Mouse (Mus musculus) cerebellum, adult (tissue): Measurements from ENCODE around the gene Arpc1a.
"Not testable (repeated sequence)": the region's sequence is repeated elsewhere in the genome, so short reads cannot be mapped to it uniquely, and the experiment has no call there.

ENCODE experiments used
- ATAC-seq: cut with Nextera tagmentation; 2 replicates; pipeline ENCODE4 v1.9.2; 2017; ENCODE audit warnings: mild to moderate bottlenecking, moderate library complexity, mixed read lengths; ENCODE audit not compliant: insufficient number of reproducible peaks, low FRiP score, low TSS enrichment

The Arpc1a gene

DNA sequence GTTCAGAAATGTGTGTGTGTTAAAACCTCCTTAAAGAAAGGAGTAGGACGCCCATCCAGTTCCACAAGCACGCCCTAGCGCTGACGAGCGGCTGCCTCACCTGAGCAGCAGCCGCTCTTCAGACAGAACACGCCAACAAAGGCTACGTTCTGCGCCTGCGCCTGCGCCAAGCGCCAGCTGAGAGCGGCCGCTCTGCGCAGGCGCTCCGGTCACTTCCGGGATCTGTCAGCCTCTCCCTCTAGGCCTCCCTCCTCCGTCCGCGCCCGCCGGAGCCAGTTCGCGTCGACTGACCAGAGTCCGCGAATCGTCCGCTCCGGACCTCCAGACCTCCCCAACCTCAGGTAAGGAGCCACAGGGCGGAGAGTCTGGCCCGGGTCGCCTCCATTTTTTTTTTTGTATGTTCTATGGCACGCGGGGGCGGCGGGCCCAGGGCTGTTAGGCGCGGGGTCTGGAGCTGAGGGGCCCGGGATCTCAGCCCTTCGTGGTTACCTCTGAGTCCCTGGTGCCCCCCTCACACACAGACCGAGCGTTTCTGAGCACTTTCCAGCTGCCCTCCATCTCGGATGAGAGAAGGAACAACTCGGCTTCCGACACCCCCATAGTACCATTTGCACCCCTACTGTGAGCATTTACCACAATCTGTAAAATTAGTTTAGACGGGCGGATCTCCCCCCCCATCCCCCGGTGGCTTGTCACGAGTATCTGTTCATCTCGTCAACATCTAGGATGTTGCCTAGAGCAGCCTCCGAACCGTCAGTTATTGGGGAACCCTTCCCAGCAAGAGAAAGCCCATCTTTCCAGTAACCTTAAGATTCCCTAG lies at the start of gene Arpc1a, which contains the start of gene Kpna7:
Arpc1a (plus strand) TSS at position 199 of the 820 bp plus-strand sequence.
Kpna7 (minus strand) TSS at position 399 of the 820 bp plus-strand sequence.
- peak; percentile 96 for ATAC-seq

DNA sequence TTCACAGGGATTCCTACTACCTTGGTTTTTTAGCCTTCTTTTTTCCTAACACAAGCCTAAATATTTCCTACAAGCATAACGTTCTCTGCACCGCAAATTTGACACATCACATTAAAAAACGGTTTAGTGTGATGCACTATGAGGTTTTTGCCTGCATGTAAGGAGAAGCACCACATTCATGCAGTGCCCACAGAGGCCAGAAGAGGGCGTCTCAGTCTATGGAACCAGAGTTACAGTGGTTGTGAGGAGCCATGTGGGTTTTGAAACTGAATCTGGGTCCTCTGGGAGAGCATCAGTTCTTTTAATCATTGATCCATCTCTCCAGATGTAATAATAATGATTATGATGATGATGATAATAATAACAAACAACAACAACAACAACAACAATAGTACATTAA lies 42.0 kb upstream of the Arpc1a start:
- no peak for ATAC-seq

DNA sequence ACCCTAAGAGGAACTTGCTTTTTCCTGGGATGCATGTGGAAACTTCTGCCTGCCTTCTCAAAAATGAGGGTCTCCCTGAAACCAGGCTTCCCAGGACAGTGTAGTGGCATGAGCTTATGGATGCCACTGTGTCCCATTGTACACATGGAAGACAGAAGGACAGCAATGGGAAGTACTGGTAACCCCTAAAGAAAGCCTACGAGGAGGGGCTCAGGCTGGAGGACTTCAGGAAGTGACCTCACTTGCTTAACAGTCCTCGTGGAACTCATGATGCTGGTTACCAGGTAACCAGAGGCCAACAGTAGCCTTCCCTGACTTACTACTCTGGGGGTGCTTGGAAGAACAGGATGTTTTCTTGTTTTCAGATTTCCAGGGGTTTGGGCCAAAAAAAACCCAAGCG lies 40.9 kb upstream of the Arpc1a start, which contains the start of gene 1700018F24Rik:
1700018F24Rik (plus strand) TSS at position 301 of the 400 bp plus-strand sequence.
- ATAC-seq, result not testable (repeated sequence)

DNA sequence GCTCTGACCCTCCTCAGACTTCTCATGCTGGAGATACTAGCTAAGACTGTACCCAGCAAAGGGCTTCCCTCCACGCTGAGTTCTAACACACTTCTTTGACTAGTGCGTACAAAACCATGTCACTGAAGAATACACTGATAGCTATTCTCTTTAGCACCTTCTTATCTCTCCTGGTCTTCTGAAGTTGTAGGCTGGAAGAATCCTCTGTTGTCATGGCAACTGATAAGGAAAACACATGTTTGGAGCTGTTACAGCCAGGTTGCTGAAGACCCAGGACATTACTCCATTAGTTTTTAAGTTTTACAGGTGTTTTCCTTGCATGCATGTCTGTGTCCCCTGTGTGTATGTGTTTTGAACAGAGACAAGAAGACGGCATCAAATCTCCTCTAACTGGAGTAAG lies 29.4 kb upstream of the Arpc1a start:
- not testable (repeated sequence) for ATAC-seq

DNA sequence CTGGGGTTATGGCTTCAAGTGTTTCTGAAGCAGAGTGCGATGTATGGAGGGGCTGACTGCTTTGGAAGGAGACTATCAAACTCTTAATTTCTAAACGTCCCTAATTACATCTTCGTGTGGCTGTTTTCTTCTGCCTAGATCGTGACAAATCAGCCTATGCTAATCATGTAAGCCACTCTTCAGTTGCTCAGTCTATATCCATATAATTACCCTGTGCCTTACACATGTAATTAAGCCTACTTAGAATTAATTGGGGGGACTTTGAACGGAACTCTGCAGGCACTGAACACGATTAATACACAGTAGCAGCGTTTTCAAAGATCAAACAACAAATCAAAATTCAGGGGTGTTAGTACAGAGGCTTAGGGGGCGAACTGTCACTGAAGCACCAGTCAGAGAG lies 25.7 kb upstream of the Arpc1a start:
- no peak for ATAC-seq

DNA sequence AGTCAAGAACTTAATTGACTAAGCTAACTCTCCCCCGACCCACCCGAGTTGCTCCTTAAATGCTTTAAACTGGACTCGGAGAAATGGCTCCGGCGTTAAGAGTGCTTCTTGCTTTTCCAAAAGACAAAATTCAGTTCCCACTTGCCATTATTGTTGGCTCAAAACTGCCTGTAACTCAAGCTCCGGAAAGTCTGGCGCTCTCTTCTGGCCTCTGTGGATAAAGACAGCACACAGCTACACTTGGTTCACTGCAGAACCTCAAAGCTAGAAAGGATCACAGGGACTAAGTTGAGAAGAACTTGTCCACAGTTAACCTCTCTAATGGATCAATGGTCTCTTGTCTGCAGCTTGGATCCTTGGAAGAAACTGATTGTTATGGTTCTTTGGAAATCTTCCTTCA lies 24.9 kb upstream of the Arpc1a start:
- ATAC-seq, result no peak

DNA sequence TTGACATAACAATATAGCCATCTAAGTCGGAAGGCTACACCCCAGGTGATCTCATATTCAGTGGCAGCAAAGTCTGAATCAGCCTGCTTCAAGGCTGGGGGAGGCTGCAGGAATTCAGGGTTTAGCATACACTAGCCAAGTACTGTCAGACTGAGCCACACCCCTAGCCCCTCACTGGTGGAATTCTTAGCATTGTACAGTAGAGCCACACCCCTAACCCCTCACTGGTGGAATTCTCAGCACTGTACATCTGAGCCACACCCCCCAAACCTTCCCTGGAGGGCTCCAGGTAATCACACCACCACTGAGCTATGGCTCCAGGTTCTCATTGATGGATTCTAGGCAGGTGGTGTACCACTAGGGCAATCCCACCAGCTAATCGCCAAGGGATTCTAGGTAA lies 24.1 kb upstream of the Arpc1a start:
- ATAC-seq, result no peak

DNA sequence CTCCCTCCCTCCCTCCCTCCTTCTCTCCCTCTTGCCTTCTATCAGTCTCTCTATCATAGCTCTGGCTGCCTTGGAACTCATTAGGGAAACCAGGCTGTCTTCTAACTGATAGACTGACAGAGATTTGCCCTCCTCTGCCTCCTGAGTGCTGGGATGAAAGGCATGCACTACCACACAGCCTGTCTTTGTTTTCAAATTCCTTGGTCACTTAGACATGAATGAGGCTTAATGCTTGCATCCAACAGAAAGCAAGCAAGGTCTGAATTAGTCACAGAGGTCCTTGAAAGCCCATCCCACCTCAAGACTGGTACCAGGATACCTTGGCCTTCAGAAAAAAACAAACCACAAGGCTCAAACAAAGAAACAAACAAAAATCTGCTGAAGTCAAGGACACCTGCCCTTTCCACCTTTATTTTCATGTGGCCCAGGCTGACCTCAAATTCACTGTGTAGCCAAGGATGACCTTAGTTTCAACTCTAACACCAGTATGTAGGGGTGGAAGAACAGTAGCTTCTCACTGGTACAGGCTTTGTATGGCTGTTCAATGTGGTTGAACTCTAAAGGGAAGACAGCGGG lies 18.8 kb upstream of the Arpc1a start:
- ATAC-seq, result no peak

DNA sequence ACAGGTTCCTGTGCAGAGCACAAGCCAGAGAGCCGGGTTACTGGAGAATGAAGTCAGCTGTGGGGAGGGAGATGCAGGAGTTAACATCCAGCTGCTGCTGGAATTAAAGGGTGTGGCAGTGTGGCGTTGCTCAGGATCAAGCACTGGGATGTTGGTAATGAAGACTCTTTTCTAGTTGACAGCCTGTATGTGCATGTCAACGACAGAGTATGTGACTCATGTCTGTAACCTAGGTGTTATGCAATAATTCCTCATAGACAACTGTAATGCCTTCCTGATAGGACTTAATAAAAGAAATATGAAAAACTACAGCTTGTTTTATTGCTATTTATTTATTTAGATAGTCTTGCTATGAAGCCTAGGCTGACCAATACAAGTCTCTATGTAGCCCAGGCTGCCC lies 14.8 kb upstream of the Arpc1a start:
- ATAC-seq, result no peak

DNA sequence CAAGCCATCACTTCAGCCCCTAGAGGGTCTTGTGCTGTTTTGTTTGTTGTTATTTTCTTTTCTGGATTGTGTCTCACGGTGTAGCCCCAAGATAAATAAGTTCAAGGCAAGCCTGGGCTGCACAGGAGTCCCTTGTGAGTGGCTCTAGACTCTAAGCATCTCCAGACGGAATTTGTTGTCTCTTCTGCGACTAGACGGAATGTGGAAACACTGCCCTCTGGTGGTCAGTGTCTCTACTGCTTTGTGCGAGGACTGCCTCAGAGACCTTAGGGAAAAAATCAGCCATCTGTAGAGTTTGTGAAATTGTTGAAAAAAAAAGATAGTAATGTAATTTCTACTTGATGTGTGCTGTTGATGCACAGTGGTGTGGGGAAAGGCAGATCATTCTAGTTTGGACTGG lies 13.9 kb upstream of the Arpc1a start:
- ATAC-seq, result peak; percentile 45; the same call in 1 of the 2 replicates

DNA sequence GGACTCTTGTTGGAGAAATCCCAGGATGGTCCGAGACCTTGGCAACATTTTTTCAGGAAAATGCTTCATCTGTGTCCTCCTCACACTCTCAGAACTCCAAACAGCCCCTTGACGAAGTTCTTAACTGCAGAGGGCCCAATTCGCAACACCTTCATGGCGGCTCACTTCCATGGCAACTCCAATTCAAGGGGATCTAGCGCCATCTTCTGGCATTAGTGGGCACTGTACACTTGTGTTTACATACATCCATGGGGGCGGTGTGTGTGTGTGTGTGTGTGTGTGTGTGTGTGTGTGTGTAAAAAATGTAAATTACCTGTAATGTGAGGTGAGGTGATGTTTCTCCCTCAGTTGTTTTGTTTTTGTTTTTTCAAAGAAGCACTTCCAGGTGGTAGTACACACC lies 12.3 kb upstream of the Arpc1a start:
- ATAC-seq, result no peak

DNA sequence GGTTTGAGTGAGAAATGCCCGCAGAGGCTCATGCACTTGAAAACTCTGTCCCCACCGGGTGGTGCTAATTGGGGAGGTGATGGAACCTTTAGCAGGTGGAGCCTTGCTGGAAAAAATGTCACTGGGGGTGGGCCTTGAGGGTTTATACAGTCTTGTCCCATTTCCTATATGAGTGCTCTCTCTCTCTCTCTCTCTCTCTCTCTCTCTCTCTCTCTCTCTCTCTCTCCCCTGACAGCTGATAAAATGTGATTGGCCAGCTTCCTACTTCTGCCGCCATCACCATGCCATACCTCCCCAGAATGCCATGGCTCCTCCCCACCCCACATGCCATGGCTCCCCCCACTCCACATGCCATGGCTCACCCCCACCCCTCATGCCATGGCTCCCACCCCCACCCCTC lies 8.5 kb upstream of the Arpc1a start:
- ATAC-seq, result no peak

DNA sequence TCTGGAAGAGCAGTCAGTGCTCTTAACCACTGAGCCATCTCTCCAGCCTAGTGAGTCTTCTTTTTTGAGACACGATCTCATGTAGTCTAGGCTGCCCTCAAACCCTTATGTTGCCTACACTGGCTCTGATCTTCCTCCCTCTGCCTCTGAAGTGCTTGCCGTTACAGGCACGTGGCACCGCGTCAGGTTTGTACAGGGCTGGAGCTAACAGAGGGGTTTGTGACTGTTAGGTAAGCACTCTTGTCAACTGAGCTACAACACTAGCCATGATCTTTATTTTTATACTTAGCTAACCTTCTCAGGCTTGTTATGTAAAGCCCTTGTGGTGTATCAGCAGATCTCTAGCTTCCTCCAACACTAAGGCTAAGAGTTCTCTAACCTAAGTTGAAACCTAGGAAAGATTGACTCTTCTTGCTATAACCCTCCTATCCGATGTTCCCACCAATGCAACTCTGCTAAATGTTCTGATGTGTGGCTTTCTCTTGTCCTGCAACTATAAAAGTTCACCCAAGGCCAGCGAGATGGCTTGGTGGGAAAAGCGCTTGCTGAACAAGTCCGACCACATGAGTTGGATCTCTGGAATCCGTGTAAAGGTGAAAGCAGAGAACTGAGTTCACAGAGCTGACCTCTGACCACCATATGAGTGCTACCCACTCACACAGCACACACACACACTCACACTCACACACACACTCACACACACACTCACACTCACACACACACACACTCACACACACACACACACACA lies 1.6 kb upstream of the Arpc1a start:
- no peak for ATAC-seq

DNA sequence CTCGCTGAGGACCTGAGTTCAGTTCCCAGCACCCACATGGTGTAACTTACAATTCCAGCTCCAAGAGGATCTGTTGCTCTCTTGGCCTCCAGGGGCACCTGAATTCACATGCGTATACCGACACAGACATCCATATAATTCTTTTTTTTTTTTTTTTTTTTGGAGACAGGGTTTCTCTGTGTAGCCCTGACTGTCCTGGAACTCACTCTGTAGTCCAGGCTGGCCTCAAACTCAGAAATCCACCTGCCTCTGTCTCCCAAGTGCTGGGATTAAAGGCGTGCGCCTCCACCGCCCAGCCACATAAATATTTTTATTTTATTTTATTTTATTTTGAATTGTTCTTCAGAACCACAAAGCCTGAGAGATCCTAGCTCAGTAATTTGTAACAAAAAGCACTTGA lies 429 bp upstream of the Arpc1a start:
- not testable (repeated sequence) for ATAC-seq

DNA sequence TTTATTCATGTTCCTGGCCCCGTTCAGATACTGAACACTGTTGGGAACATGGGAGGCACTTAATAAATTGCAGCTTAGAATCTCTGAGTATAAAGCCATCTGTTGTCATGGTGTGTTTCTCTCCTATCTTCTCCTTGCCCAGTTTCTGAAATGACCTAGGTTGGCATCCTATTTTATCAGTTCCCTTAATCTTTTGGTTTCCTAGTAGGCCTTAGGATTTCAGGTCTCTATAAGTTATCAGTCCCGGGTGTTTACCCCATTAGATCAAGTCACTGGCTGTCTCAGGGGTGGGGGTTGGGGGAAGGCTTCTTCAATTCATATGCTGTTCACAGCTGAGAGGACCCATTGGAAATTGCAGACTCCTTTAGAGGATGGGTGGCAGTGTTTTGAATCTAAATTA lies 1.2 kb downstream of the Arpc1a start:
- no peak for ATAC-seq

DNA sequence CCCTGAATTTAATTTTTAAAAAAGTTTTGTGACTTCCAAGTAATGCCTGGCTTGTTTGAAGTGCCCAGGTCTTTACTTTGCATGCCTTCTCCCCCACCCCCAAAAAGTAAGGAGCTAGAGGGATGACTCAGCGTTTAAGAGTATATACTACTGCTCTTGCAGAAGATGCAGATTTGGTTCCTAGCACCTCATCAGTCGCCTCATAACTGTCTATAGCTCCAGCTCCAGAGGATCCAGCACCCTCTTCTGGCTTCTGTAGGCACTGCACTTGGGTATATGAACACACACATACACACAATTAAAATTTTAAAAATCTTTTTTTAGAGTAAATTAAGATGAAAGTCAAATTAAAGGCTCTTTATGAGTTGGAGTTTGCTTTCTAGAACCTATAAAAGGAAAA lies 4.6 kb downstream of the Arpc1a start:
- ATAC-seq, result no peak

DNA sequence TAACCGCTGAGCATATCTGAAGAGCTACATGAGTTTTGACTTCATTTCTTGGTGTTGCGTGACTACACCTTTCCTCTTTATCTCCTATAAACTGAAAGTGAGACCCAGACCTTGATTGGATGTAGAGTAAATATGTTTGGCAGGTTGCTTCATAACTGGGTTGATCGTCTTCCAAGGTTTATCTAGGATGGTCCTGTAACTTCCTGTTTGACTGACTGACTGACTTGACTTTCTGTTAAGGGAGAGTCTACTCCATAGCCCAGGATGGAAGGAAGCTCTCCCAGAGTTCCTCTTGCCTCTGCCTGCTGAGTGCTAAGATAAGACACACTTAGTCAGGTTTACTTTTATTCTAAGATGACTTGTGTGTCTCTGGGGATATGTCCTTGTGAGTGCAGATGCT lies 6.2 kb downstream of the Arpc1a start:
- no peak for ATAC-seq

DNA sequence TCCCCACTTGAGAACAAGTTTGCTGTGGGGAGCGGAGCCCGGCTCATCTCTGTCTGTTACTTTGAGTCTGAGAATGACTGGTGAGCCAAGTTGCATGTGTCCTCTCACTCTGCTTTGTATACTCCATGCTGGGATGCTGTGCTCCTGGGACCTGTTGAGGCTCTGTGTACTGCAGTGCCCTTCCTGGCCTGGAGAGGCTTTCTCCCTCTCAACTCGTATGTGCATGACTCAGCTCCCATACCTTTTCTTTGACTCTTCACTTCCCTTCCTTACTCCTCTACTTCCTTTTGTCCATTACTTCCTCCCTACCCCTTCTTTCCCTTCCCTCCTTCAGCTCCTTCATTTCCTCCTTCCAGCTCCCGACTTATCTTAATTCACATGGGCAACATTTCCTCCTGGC lies 12.6 kb downstream of the Arpc1a start:
- no peak for ATAC-seq

DNA sequence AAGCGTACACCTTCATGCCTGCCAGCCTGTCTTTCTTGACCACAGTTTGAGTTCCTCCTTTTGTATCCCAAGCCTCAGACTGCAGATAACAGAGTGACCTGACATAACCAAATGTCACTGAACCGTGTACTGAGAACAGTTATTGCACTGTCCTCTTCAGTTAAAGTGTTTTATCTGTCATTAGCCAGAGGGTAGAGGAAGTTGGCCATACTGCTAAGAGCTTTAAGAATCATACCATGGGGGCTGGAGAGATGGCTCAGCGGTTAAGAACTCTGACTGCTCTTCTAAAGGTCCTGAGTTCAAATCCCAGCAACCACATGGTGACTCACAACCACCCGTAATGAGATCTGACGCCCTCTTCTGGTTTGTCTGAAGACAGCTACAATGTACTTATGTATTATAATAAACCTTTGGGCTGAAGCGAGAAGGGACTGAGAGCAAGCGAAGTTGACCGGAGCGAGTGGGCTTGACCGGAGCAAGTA lies 14.8 kb downstream of the Arpc1a start:
- ATAC-seq, result no peak

DNA sequence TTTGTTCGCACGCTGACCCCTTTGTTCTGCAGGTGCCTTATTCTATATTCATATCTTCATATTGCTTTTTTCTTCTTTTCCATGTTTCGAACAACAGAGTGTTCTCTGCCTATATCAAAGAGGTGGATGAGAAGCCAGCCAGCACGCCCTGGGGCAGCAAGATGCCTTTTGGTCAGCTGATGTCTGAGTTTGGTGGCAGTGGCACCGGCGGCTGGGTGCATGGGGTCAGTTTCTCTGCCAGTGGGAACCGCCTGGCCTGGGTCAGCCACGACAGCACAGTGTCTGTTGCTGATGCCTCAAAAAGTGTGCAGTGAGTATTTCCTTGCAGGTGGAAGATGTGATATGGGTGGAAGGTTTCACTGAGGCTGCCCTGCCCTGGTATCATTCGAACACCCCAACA lies 17.3 kb downstream of the Arpc1a start:
- ATAC-seq, result no peak

DNA sequence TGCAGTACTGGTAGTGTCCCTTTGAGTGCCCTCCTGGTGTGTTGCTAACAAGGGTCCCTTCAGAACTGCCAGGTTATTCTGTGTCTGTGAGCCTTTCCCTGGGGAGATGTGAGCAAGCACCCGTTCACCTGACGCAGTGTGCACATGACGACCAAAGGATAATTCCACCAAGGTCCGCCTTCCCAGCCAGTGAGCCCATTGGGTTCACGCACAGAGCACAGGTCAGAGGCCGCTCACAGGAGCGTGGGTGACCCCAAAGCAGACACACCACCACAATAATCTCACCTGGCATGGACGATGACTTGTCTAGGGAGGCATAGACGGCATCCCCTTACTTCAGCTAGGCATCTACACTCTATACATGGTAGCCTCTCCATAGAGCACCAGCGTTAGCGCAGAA lies 17.8 kb downstream of the Arpc1a start:
- ATAC-seq, result not testable (repeated sequence)
